Mouse (Mus musculus): Measurements from ENCODE around the gene Mfsd11.

DNA sequence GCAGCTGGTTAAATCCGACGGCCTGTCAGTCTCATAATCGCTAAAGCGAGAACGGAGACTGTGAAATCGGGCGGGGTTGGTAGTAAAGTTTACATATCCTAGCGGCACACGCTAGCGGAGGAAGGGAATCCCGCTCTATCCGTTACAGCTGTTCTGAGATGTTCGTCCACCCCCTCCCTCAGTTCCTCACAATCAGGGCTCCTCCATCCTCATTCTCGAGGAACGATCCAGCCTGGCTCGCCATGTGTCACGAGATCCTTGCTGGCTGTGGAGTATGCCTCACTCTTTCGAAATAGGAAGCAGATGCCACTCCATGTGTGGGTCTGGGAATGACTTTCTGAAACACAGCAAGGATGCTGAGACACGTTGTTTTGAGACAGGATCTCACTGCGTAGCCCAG is 21.7 kb downstream of the Mfsd11 start:
- TF ChIP-seq CTCF (IDR thresholded peaks at IDR 0.05; ENCODE audit: borderline replicate concordance, insufficient read depth, low read depth, low read length), result no peak
- TF ChIP-seq POLR2A (IDR thresholded peaks at IDR 0.05; ENCODE audit: borderline replicate concordance, insufficient read depth, low read length), result no peak
